Mouse (Mus musculus) kidney, postnatal 0 days (tissue): ENCODE data around the gene Olfr1014. TPM values are rescaled to one million over a fixed set of nuclear protein-coding genes. Genes with fewer than 3 reads are reported as not detected.

ENCODE experiments used
- ATAC-seq: fragments of 200-750 bp; cut with Nextera tagmentation; replicated peaks from 2 replicates; pipeline ENCODE4 v1.8.0; 2017; ENCODE audit warnings: low read depth, moderate number of reproducible peaks, moderate TSS enrichment, moderate library complexity; ENCODE audit not compliant: low FRiP score
- DNase-seq: peaks from one replicate; pipeline ENCODE4 v3.0.0-alpha.2; 2016; ENCODE audit warnings: low spot score
- H3K27ac ChIP-seq: fragments of 300-500 bp; sonication (generic); 2 replicates; pipeline ENCODE4 v1.5.1; 2014; ENCODE audit warnings: mild to moderate bottlenecking
- H3K27me3 ChIP-seq: fragments of 300-500 bp; sonication (generic); 2 replicates; pipeline ENCODE4 v1.6.1; 2014; ENCODE audit warnings: low read length, mixed read lengths; ENCODE audit not compliant: insufficient read depth
- H3K36me3 ChIP-seq: fragments of 300-500 bp; sonication (generic); 2 replicates; pipeline ENCODE4 v1.6.1; 2014; ENCODE audit warnings: low read length, mixed read lengths; ENCODE audit not compliant: insufficient read depth
- H3K4me1 ChIP-seq: fragments of 300-500 bp; sonication (generic); replicated peaks from 2 replicates; pipeline ENCODE4 v1.6.1; 2014; ENCODE audit warnings: antibody characterized with exemption, low read length, mixed read lengths; ENCODE audit not compliant: insufficient read depth
- H3K4me2 ChIP-seq: fragments of 300-500 bp; sonication (generic); 2 replicates; pipeline ENCODE4 v1.6.1; 2014; ENCODE audit warnings: mild to moderate bottlenecking, low read length, moderate library complexity, mixed read lengths
- H3K4me3 ChIP-seq: fragments of 300-500 bp; sonication (generic); replicated peaks from 2 replicates; pipeline ENCODE4 v1.5.1; 2014; ENCODE audit warnings: low read depth, low read length
- H3K9ac ChIP-seq: fragments of 300-500 bp; sonication (generic); 2 replicates; pipeline ENCODE4 v1.6.1; 2014; ENCODE audit warnings: low read depth, low read length
- H3K9me3 ChIP-seq: fragments of 300-500 bp; sonication (generic); replicated peaks from 2 replicates; pipeline ENCODE4 v1.6.1; 2016; ENCODE audit warnings: low read length, inconsistent platforms, mixed read lengths
- CTCF ChIP-seq: IDR thresholded peaks from 2 replicates; pipeline ENCODE4 v1.5.1; 2016; ENCODE audit warnings: antibody characterized with exemption, low read depth, mild to moderate bottlenecking, moderate library complexity
- WGBS: fragments of 180-500 bp; shearing (Covaris S2); extraction: QIAGEN DNeasy Blood & Tissue Kit; methylation state at CpG from one replicate; pipeline ENCODE4 v1.1.7; 2014; 5-methylcytosine and 5-hydroxymethylcytosine counted together
- polyA plus RNA-seq: library from polyadenylated mRNA; unstranded; fragments of >200 nt; fragmentation: Nextera tagmentation; extraction: Ambion mirVana; gene quantifications from 2 replicates; pipeline ENCODE4 v1.2.1, GENCODE M21; 2015

The Olfr1014 gene
- polyA plus RNA-seq, 1 experiment from 2014 or later = not detected

DNA sequence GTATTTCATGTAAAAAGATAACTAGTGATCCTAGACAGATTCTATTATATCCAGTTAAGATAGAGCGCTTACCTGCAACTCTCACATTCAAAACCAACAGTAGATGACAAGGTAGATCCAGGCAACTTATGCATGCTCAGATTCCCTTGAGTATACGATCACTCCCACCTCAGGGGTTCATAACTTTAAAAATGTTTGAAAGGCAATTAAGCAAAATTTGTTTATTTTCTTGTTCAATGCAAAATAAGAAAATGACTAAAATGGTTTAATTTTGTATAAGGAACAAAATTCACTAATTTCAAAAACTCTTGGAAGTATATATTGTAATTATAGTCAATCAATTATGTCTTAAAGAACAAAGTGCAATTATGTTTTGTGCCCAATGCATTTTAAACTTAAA, 29.9 kb downstream of the Olfr1014 start, which contains the start of gene Olfr1016:
Gene Olfr1016 (minus strand): TSS at position 101 of the 400 bp plus-strand sequence.
- Histone ChIP-seq H3K9me3 (no peaks in the 10 kb centered on the region), H3K36me3 (no peaks in the 10 kb centered on the region), H3K9ac (no peak within 1 kb of the TSS), H3K4me2 (no peak within 1 kb of the TSS), H3K27me3 (no peaks in the 10 kb centered on the region), H3K4me1 (no peaks in the 10 kb centered on the region), H3K27ac (no peak within 1 kb of the TSS), H3K4me3 (no peak within 1 kb of the TSS)
- WGBS = 87% methylated on average over 2 of the region's 2 CpGs
- no peak for DNase-seq
- no peak for TF ChIP-seq CTCF
- ATAC-seq = no peak

DNA sequence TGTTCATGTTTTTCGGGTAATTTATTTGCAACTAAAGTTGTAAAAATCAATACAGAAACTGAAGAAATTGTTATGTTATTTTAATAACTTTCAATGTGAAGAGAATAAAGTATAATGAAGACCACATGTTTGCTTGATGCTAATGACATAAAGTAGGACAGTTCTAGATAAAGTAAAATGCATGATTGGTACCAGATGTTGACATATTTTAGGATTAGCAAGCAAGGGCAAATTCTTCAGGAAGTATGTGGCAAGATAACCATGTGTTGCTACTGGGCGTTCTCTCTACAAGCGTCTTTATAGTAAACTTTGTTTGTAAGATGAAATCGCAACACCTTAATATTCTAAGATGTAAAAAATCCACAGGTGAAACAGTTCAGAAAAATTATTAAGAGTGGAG, 32.0 kb downstream of the Olfr1014 start:
- TF ChIP-seq CTCF = no peak
- Histone ChIP-seq H3K36me3 (no peaks in the 10 kb centered on the region), H3K4me3 (no peak overlapping the region), H3K9ac (no peak overlapping the region), H3K9me3 (no peaks in the 10 kb centered on the region), H3K4me1 (no peaks in the 10 kb centered on the region), H3K27me3 (no peaks in the 10 kb centered on the region), H3K4me2 (no peak overlapping the region), H3K27ac (no peak overlapping the region)
- ATAC-seq = no peak
- WGBS = 88% methylated on average over 4 of the region's 4 CpGs
- DNase-seq = no peak

DNA sequence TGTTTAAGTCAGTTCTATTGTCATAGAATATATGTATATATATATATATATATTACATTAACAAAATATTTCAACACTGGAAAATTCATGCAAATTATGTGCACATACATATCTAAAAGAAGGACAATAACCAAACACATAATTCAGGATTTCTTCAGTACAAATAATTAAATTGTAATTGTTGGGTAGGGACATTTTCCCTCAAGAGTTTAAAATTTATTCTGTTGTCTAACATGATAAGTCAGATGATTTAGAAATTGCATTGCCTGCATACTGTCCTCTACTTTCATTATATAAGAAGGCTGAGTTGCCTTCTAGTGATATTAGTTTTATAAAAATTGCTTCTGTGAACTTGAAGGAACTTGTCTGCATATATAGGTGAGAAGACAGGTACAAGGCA, 45.7 kb downstream of the Olfr1014 start, which contains the start of gene Olfr1018:
Gene Olfr1018 (plus strand): TSS at position 301 of the 400 bp plus-strand sequence.
- no peaks in the 10 kb centered on the region for H3K36me3 ChIP-seq
- H3K27ac ChIP-seq = no peak within 1 kb of the TSS
- TF ChIP-seq CTCF = no peak
- ATAC-seq (no peak), DNase-seq (no peak)
- H3K9me3 ChIP-seq = no peaks in the 10 kb centered on the region
- H3K4me1 ChIP-seq = no peaks in the 10 kb centered on the region
- H3K27me3 ChIP-seq = no peaks in the 10 kb centered on the region
- no peak within 1 kb of the TSS for H3K4me3 ChIP-seq
- H3K9ac ChIP-seq = no peak within 1 kb of the TSS
- no peak within 1 kb of the TSS for H3K4me2 ChIP-seq

Other genes with a start within 250 kb of the Olfr1014 start
- gene Olfr996, start 193.5 kb upstream of the Olfr1014 start, polyA plus RNA-seq = not detected in 2 replicates
- not detected in 2 replicates for gene Olfr998, start 183.8 kb upstream of the Olfr1014 start, polyA plus RNA-seq
- gene Olfr1000, start 160.8 kb upstream of the Olfr1014 start, polyA plus RNA-seq = not detected in 2 replicates
- not detected in 2 replicates for gene Olfr1002, start 122.0 kb upstream of the Olfr1014 start, polyA plus RNA-seq
- not detected in 2 replicates for gene Olfr154, start 108.3 kb upstream of the Olfr1014 start, polyA plus RNA-seq
- gene Olfr1006, start 93.9 kb upstream of the Olfr1014 start, polyA plus RNA-seq = not detected in 2 replicates
- not detected in 2 replicates for gene Olfr1008, start 83.3 kb upstream of the Olfr1014 start, polyA plus RNA-seq
- not detected in 2 replicates for gene Olfr1009, start 57.3 kb upstream of the Olfr1014 start, polyA plus RNA-seq
- not detected in 2 replicates for gene Olfr1012, start 9.9 kb upstream of the Olfr1014 start, polyA plus RNA-seq
- gene Olfr1013, start 5.6 kb upstream of the Olfr1014 start, polyA plus RNA-seq = not detected in 2 replicates
- gene Olfr1015, start 9.3 kb downstream of the Olfr1014 start, polyA plus RNA-seq = not detected in 2 replicates
- not detected in 2 replicates for gene Olfr1016, start 29.8 kb downstream of the Olfr1014 start, polyA plus RNA-seq
- gene Olfr1018, start 45.8 kb downstream of the Olfr1014 start, polyA plus RNA-seq = not detected in 2 replicates
- not detected in 2 replicates for gene Olfr1019, start 72.8 kb downstream of the Olfr1014 start, polyA plus RNA-seq
- not detected in 2 replicates for gene Olfr1020, start 74.3 kb downstream of the Olfr1014 start, polyA plus RNA-seq
- not detected in 2 replicates for gene Olfr1022, start 95.9 kb downstream of the Olfr1014 start, polyA plus RNA-seq
- not detected in 2 replicates for gene Olfr1023, start 112.9 kb downstream of the Olfr1014 start, polyA plus RNA-seq
- gene Olfr1024, start 132.3 kb downstream of the Olfr1014 start, polyA plus RNA-seq = not detected in 2 replicates
- gene Olfr1025-ps1, start 142.5 kb downstream of the Olfr1014 start, polyA plus RNA-seq = not detected in 2 replicates
- not detected in 2 replicates for gene Olfr1026, start 148.8 kb downstream of the Olfr1014 start, polyA plus RNA-seq
- not detected in 2 replicates for gene Olfr1028, start 177.7 kb downstream of the Olfr1014 start, polyA plus RNA-seq
- gene Olfr1029, start 201.2 kb downstream of the Olfr1014 start, polyA plus RNA-seq = not detected in 2 replicates
- not detected in 2 replicates for gene Olfr1030, start 206.6 kb downstream of the Olfr1014 start, polyA plus RNA-seq
- not detected in 2 replicates for gene Olfr1031, start 217.6 kb downstream of the Olfr1014 start, polyA plus RNA-seq
- gene Olfr1032, start 232.8 kb downstream of the Olfr1014 start, polyA plus RNA-seq = not detected in 2 replicates
- 5.0 and 5.4 TPM in 2 replicates for gene Olfr1033, start 247.9 kb downstream of the Olfr1014 start, polyA plus RNA-seq